Mouse (Mus musculus) layer of hippocampus, postnatal 14 days (tissue): ENCODE data around the gene Atg2a. TPM values are rescaled to one million over a fixed set of nuclear protein-coding genes. Genes with fewer than 3 reads are reported as not detected.

Experiments
- microRNA-seq, 2 experiments: library from miRNA; unstranded; fragments of <30 nt; microRNA quantifications; one replicate each; pipeline ENCODE4 v1.2.0; 2021
- total RNA-seq, 2 experiments: library from RNA; stranded (reverse); gene quantifications; 2 replicates each; pipeline ENCODE4 v1.2.3; 2021

Gene Atg2a
- total RNA-seq, 2 experiments from 2014 or later: 35.9 to 38.2 TPM

Small RNA genes within 50 kb of the gene (microRNA-seq; reads per million reads assigned to microRNA genes)
- gene Mir192 (10.9 to 13.3 reads per million in 2 experiments), gene Mir194-2 (9.5 to 14.7 reads per million in 2 experiments)

Other genes with a start within 250 kb of the Atg2a start
- gene Capn1, start 225.8 kb upstream of the Atg2a start, total RNA-seq: 10 to 100 TPM; 21.3 to 23.1 TPM
- 10 to 100 TPM; 42.5 to 45.3 TPM for gene Syvn1, start 195.1 kb upstream of the Atg2a start, total RNA-seq
- gene Mrpl49, start 183.9 kb upstream of the Atg2a start, total RNA-seq: 10 to 100 TPM; 39.9 to 50.8 TPM
- 100 to 1,000 TPM; 583 to 634 TPM for gene Fau, start 183.8 kb upstream of the Atg2a start, total RNA-seq
- 10 to 100 TPM; 39.5 to 41.2 TPM for gene Znhit2, start 180.5 kb upstream of the Atg2a start, total RNA-seq
- 10 to 100 TPM; 40.1 to 44.2 TPM for gene Tm7sf2, start 173.3 kb upstream of the Atg2a start, total RNA-seq
- gene Vps51, start 164.4 kb upstream of the Atg2a start, total RNA-seq: 10 to 100 TPM; 84.3 to 95.9 TPM
- gene Tmem262, start 161.6 kb upstream of the Atg2a start, total RNA-seq: not detected
- gene Gm28374, start 159.4 kb upstream of the Atg2a start, total RNA-seq: 1 to 10 TPM in 1 of 2 experiments, under 1 TPM in 1; 0.57 to 1.5 TPM
- gene Zfpl1, start 156.7 kb upstream of the Atg2a start, total RNA-seq: 10 to 100 TPM; 33.1 to 33.7 TPM
- 1 to 10 TPM in 1 of 2 experiments, under 1 TPM in 1; 0.99 to 1.0 TPM for gene Cdca5, start 156.7 kb upstream of the Atg2a start, total RNA-seq
- not detected for gene AC131692.1, start 147.2 kb upstream of the Atg2a start, total RNA-seq
- not detected for gene Naaladl1, start 135.9 kb upstream of the Atg2a start, total RNA-seq
- 10 to 100 TPM; 16.8 to 18.2 TPM for gene Sac3d1, start 123.0 kb upstream of the Atg2a start, total RNA-seq
- gene Snx15, start 113.4 kb upstream of the Atg2a start, total RNA-seq: 10 to 100 TPM; 42.3 to 43.7 TPM
- under 1 TPM in 1 of 2 experiments, not detected in 1; 0.39 TPM for gene Batf2, start 100.7 kb upstream of the Atg2a start, total RNA-seq
- 10 to 100 TPM; 63.2 to 65.9 TPM for gene Arl2, start 100.1 kb upstream of the Atg2a start, total RNA-seq
- not detected for gene Majin, start 57.3 kb upstream of the Atg2a start, total RNA-seq
- not detected for gene Gpha2, start 15.3 kb upstream of the Atg2a start, total RNA-seq
- 100 to 1,000 TPM; 158 to 170 TPM for gene Ppp2r5b, start 5.8 kb upstream of the Atg2a start, total RNA-seq
- gene Ehd1, start 35.1 kb downstream of the Atg2a start, total RNA-seq: 10 to 100 TPM; 68.8 to 79.0 TPM
- gene Cdc42bpg, start 64.8 kb downstream of the Atg2a start, total RNA-seq: 1 to 10 TPM; 4.9 to 5.6 TPM
- 10 to 100 TPM; 66.4 to 68.2 TPM for gene Men1, start 93.3 kb downstream of the Atg2a start, total RNA-seq
- gene Map4k2, start 99.5 kb downstream of the Atg2a start, total RNA-seq: 10 to 100 TPM; 82.6 to 85.8 TPM
- 100 to 1,000 TPM; 182 to 189 TPM for gene Sf1, start 122.0 kb downstream of the Atg2a start, total RNA-seq
- 10 to 100 TPM; 28.0 to 37.5 TPM for gene Pygm, start 142.7 kb downstream of the Atg2a start, total RNA-seq
- 10 to 100 TPM; 40.2 to 44.9 TPM for gene Rasgrp2, start 157.7 kb downstream of the Atg2a start, total RNA-seq
- gene Nrxn2, start 177.1 kb downstream of the Atg2a start, total RNA-seq: 100 to 1,000 TPM; 549 to 577 TPM